Mouse (Mus musculus): ENCODE data around the gene Cept1.

Gene Cept1

DNA sequence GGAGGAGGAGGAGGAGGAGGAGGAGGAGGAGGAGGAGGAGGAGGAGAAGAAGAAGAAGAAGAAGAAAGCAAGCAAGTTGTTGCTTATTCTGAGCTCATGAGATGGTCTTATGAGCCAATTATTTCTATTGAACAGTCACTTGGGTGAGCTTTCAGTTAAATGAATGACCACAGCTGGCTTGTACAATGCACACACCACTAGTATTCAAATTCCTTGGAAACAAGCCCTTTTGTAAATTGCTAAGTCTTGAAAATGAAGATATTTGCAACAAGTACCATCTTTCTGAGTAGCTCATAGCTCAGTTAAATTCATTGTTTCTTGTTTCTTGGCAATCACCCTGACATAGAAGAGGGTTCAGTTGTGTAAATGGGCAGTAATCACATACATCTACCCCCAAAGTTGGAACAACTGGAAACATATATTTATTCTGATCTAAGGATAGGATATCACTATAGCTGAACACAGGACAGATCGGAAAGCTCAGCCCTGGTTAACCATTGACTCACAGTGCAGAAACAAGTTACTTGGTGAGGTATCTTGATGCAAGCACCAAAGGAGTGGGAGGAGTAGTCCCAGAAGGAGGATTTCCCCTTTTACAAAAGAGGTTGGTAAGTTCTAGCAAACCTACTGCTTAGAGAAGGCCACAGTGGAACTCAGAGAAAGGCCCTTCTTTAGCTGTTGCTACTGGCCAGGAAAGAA is 52.1 kb downstream of the Cept1 start:
- no peak for DNase-seq (ENCODE audit: low spot score in 2 of 2)

DNA sequence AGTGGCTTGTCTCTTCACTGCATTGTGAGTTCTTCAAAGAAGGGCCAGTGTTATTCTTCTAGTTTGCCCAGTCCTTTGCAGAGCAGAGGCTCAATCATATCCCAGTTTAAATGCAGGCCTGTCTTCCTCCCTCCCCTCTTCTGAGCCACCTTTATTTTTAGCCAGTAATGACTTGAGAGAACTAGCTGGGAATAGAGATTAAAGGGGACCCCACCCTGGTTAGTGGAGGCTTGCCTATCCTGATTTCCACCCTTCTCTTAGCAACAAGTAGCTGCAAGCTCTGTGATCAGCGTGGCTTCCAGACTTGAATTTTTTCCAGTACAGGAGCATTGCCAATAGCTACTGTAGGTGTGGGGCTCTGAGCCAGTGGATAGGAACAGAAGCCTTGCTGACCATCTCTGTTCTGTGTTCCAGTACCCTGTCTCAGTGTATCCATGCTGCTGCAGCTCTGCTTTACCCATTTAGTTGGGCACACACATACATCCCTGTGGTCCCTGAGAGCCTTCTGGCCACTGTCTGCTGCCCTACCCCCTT is 53.1 kb downstream of the Cept1 start:
- no peak for DNase-seq (ENCODE audit: low spot score in 2 of 2)

GRCm38 (mm10) chr3:106493882-106494281 is 53.7 kb downstream of the Cept1 start:
- DNase-seq (ENCODE audit: low spot score in 2 of 2): no peak

DNA sequence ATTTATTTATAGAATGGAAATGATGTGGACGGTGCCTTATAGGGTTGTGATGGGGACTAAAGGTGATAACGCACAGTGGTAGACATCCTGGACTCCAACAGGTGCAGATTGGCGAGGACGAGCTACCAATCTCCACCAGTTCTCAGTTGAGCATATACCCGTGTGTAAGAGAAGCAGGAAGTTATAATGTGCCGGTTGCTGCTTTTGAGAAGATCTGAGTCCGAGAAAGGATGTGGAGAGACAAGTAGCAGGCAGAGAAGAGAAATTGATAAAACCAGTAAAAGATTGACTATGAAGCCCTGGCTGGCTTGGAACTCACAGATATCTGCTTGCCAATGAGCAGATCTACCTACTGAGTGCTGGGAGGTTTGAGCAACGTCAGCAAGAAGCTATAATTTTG is 54.4 kb downstream of the Cept1 start:
- DNase-seq (ENCODE audit: low spot score in 2 of 2): no peak

- no peak for DNase-seq (ENCODE audit: low spot score in 2 of 2)
These were observed 54.9 kb downstream of the Cept1 start for GRCm38 (mm10) chr3:106492723-106493122.

DNA sequence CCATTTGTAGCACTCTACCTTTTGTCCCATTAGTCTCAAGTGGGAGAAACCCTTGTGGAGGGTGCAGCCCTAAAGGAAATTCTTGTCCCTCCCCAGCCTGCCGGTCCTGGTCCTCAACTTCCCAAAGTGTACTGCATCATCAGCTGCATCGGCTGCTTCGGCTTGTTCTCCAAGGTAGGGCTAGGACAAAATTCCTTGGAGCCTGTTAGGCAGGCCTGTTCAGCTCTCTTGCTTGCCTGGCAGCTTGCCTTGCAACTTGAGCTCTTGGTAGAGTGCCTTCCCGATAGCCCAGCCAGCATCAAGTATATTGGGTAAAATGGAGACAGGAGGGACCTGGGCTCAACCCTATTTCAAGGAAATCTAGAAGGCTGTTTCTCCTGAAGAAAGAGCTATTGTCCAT is 57.4 kb downstream of the Cept1 start:
- DNase-seq (ENCODE audit: low spot score in 2 of 2): no peak

DNA sequence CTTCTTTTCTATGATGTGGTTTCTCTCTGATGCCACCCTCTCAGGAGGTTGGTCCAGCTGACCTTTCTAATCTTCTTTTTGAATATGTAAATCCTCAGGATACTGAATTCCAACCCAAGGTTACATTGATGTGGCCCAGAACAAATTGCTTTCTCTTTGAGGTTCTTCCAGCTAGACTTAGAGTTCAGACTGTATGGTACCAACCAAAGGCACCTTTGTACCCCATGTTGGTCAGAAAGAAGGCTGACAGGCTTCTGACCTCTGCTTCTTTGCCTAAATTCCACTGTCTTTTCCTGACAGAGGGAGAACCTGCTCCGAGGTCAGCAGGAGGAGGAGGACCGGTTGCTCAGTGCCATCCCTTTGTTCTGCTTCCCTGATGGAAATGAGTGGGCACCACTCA is 60.1 kb downstream of the Cept1 start:
- no peak for DNase-seq (ENCODE audit: low spot score in 2 of 2)

DNA sequence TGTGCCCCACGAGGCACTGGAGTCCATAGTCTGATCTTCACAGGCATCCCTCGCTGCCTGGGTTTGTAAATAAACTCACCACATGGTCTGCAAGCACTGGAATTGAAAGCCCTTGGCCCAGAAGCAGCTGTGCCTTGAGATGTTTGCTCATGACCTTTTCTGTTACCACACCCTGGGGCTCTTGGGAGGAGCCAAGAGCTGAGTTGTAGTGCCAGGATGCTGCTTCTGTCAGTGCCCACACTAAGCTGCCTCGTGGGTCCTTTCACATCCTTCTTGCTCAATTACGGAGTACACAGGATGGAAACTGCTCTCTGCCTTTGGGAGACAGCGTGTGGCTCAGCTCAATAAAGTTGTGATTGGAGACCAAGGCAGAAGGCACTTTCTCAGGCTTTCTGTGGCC is 61.8 kb downstream of the Cept1 start:
- no peak for DNase-seq (ENCODE audit: low spot score in 2 of 2)

GRCm38 (mm10) chr3:106484861-106485260 is 62.7 kb downstream of the Cept1 start:
- no peak for DNase-seq (ENCODE audit: low spot score in 2 of 2)

DNA sequence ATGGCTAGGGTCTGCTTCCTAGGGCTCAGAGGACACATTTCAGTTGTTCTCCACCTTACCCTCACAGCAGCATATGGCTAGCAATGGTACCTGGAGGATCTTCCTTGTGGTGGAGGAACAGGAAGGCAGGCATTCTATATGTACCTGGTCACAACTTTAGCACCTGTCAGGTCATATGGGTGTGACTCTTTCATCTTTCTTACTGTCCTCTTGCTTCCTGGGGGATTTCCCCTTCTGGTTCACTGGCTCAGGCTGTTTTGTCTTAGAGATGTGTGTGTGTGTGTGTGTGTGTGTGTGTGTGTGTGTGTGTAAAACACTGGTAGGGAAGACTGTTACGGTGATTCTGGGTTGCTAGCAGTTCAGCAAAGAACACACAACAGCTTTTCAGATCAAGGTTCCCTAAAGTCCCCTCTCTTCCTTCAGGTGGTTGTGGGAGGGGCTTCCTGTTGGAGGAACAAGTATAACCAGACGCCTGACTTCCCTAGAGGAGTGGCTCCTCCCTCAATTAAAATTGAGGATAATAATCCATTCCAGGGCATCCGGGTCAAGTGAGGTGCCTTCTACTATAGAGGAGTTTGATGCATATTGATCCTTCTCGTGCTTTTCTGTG is 63.7 kb downstream of the Cept1 start:
- no peak for DNase-seq (ENCODE audit: low spot score in 2 of 2)

DNA sequence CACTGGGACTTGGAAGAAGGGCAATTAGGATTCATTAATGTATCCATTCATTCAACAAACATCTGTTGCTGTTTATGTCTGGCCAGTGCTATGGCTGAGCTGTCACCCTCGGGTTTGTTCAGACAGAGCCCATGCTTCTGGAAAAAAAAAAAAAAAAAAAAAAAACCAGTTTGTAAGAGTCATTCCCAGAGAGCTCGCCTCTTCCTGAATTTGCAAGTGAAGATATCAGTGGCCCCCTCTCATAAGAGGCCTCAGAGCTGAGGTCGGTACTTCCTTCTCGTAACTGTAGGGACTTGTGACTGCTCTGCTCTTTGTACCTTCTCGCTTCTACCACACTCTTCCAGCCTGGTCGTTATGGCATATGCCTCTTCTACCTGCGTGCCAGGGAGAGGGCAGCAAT is 64.3 kb downstream of the Cept1 start:
- no peak for DNase-seq (ENCODE audit: low spot score in 2 of 2)

DNA sequence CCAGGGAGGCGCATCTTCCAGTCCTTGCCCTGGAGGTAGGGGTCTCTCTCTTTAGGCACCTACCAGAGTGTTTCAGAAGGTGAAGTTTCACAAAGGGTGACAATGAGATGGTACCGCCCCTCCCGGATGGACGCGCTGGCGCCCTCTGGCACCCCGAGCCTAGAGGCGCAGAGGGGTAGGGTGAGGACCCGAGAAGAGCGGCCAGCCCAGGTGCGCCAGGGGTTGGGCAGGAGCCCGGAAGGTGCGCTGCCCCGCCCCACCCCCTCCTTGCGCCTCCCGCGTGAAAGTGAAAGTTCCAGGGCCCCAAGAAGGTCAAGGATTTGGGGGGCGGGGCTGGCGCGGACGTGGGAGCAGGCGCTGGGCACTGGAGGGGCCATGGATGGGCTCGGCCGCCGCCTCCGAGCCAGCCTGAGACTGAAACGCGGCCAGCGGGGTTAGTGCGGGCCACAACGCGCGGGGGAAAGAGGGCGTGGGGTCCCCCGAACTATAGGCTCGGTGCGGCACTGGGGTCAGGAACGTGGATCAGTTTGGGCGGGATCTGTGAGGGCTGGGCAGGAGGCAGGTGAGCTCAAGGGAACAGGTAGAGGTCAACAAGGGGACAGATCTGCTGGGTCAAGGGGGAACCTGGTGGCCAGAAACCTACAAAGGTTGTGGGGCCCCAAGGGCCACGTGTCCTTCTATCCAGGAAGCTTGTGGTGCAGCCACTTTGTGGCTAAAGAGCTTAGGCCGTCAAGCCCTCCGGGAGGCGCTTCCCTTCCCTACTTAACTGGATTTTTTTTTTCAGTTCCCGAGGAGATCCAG is 65.1 kb downstream of the Cept1 start, which contains the start of gene Dennd2d:
Gene Dennd2d (plus strand): TSS at position 125 of the 801 bp plus-strand sequence.
- no peak for DNase-seq (ENCODE audit: low spot score in 2 of 2)

DNA sequence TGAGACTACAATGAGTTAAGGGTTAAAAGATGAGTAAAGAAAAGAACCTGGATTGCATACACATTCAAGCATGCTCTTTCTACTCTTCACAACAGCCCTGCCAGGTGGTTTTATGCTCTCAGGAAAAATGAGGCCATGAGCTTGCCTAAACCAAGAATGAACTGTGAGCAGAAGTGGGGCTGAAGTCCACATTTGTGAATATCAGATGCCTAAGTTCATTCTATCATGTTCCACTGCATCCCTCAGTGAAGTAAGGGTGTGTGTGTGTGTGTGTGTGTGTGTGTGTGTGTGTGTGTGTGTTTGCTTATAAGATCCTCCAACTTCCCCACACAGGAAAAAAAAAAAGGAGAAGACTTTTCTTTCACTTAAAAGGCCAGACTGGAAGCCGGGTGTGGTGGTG is 70.7 kb downstream of the Cept1 start:
- no peak for DNase-seq (ENCODE audit: low spot score in 2 of 2)

- no peak for DNase-seq (ENCODE audit: low spot score in 2 of 2)
These were observed 73.4 kb downstream of the Cept1 start for GRCm38 (mm10) chr3:106474210-106474609.

DNA sequence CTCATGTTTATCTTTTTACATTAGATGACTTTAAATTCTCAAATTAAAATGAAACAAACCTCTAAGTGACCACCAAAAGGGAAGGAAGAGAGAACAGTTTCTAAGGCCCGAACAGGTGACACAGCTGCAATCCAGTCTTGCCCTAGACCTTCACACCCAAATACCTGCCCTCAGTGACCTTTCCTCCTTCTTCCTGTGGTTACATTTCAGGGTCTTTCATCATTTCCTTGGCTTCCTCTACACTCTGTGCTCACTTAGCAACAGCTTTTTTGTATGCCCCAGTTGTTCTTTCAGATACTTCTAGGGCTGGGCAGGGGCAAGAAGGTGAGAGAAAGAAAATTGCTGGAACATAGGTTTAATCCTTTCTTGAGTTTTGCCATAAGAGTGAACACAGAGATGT is 82.9 kb downstream of the Cept1 start:
- DNase-seq (ENCODE audit: low spot score in 2 of 2): no peak

- no peak for DNase-seq (ENCODE audit: low spot score in 2 of 2)
These were observed 85.1 kb downstream of the Cept1 start for GRCm38 (mm10) chr3:106462493-106462892.

DNA sequence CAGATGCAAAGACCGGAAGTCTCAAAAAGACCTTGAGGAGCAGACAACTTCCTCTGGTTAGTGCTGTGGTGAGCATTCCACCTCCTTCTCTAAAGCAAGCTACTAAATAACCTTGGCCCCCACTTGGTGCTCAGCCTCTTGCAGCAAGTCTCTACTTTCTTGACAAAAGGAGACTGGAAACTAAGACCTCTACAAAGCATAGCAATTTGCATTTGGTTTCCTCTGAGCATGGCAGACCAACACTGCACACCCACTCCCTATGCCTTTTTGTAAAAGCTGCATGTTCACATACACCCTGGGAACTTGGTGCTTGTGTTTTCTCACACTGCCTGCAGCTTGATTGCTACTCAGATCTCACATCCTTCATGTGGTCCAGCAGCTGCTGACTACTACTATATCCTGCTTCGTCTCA is 85.5 kb downstream of the Cept1 start:
- DNase-seq (ENCODE audit: low spot score in 2 of 2): no peak

DNA sequence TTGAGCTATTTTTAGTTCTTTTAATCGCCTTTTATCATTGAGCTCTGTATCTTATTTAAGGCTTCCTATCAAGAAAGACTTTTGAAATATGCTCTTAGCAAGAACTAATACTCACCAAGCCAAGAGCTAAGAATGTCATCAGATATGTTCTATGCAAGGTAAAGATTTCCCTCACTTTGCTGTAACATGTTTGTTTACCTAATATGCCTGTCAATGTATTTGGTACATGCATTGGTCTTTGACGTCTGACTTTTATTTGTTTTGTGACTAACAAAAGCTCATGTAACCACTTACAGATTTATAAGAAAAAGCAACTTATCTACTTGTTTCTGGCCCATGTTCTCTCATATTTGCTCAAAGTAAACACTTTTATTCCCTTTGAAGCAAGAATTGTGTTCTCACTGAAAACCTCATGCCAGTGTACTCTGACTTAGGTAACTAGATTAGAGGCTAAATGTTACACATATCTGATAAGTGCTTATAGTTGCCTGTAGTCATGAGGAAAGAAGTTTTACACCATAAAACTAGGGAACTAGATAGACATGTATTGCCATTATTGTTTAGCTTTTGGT is 90.2 kb downstream of the Cept1 start:
- no peak for DNase-seq (ENCODE audit: low spot score in 2 of 2)

DNA sequence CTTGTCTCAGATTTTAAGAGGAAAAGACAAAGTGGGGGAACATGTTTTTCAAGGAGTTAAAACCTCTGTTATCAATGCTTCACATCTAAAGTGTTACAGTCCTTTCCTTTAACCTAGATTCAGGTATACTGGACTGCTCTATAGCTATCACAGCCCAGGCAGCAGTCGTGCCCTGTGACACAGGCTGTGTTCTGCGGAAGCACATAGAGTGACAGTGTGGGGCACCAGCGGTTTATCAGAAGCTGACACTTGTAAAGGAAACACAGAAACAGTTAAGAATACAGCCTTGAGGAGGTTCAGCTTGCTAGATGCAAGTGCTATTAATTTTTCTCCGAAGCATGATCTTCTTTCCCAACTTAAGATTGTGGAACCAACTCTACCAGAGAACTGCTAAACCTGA is 95.0 kb downstream of the Cept1 start:
- DNase-seq (ENCODE audit: low spot score in 2 of 2): no peak
